Mouse (Mus musculus): ENCODE measurements at regions not wholly inside any gene's neighbourhood (a gene's known extent, or its start where the extent isn't known, plus 50 kb on each side); places are given as distances from the start of the nearest gene placed in this dataset.

DNA sequence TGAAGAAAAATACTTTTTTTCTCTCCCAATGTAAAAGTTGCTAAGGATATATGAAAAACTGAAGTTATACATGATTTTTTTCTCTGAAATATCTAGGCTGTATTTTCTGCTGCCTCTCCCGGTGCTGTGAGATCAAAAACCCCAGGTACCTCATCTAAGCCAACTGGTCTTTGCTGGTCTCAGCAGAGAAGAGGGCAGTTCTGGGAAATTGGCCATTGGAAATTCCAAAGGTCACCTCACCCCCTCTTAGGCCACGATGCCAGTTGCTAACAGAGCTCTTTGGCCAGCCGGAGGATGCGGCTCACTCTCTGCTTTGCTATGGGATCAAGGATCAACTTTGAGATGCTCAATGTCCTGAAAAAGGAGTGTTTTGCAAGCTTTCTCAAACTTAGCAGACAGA is 280.9 kb upstream of the Rora start:
- no peak overlapping the region for H3K4me3 ChIP-seq (ENCODE audit: low read depth, low read length)
- H3K9me3 ChIP-seq (ENCODE audit: low read length): no peaks in the 10 kb centered on the region
- H3K27ac ChIP-seq (ENCODE audit: low read depth, low read length): no peak overlapping the region
- no peak overlapping the region for H3K4me2 ChIP-seq (ENCODE audit: low read depth, low read length, poor library complexity, severe bottlenecking)
- no peaks in the 10 kb centered on the region for H3K4me1 ChIP-seq (ENCODE audit: insufficient read depth, low read length)
- 85% methylated on average over 4 of the region's 4 CpGs for whole genome bisulfite sequencing
- no peak for ATAC-seq (ENCODE audit: low FRiP score)
- no peaks in the 10 kb centered on the region for H3K36me3 ChIP-seq (ENCODE audit: insufficient read depth, low read length)
- H3K9ac ChIP-seq (replicated peaks; ENCODE audit: low read length, poor library complexity, severe bottlenecking): no peak overlapping the region
- H3K27me3 ChIP-seq (ENCODE audit: insufficient read depth, low read length): no peaks in the 10 kb centered on the region
- no peak for TF ChIP-seq CTCF (IDR thresholded peaks at IDR 0.05)
- no peak for DNase-seq (ENCODE audit: low spot score)

DNA sequence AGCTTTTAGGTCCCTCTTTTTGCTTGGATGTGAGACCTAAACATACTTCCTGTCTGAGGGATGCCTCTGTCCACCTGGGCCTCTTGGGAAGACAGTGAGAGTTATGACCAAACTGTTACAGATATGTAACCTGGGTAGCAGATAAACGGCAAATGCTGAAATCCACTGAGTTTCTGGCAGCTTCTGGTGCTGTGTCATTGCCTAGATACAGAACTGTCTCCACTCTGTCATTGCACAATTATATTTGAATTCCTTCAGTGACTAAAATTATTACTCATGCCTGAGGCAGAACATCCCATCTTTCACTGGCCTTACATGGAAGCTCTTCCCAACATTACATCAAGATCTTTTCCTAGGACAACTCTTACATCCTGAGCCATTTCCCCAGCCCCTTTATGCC is 277.4 kb upstream of the Rora start:
- Histone ChIP-seq H3K9me3 (ENCODE audit: low read length) (no peaks in the 10 kb centered on the region), H3K27ac (ENCODE audit: low read depth, low read length) (no peak overlapping the region), H3K27me3 (ENCODE audit: insufficient read depth, low read length) (no peaks in the 10 kb centered on the region), H3K4me1 (ENCODE audit: insufficient read depth, low read length) (no peaks in the 10 kb centered on the region), H3K9ac (replicated peaks; ENCODE audit: low read length, poor library complexity, severe bottlenecking) (no peak overlapping the region), H3K36me3 (ENCODE audit: insufficient read depth, low read length) (no peaks in the 10 kb centered on the region), H3K4me2 (ENCODE audit: low read depth, low read length, poor library complexity, severe bottlenecking) (no peak overlapping the region), H3K4me3 (ENCODE audit: low read depth, low read length) (no peak overlapping the region)
- no peak for TF ChIP-seq CTCF (IDR thresholded peaks at IDR 0.05)
- 70% methylated on average over 1 of the region's 1 CpGs for WGBS
- DNase-seq (ENCODE audit: low spot score) (no peak), ATAC-seq (ENCODE audit: low FRiP score) (no peak)

DNA sequence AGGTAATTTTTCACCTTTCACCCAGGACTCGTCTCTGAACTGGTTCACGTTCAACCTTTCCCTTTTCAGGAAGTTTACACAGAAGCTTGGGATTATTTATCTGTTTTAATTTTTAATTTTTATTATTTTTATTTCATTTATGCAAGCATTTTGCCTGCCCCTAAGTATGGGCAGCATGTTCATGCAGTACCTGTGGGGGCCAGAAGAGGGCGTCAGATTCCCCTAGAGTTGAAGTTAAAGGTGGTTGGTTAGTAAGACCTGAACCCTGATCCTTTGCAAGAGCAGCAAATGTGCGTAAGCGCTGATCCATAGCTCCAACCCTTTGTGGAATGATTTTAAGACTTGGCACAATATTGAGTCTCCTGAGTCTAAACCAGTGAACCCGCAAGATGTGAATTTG is 271.7 kb upstream of the Rora start:
- Histone ChIP-seq H3K9ac (replicated peaks; ENCODE audit: low read length, poor library complexity, severe bottlenecking) (no peak overlapping the region), H3K27ac (ENCODE audit: low read depth, low read length) (no peak overlapping the region), H3K4me2 (ENCODE audit: low read depth, low read length, poor library complexity, severe bottlenecking) (no peak overlapping the region), H3K36me3 (ENCODE audit: insufficient read depth, low read length) (no peaks in the 10 kb centered on the region), H3K9me3 (ENCODE audit: low read length) (no peaks in the 10 kb centered on the region), H3K4me3 (ENCODE audit: low read depth, low read length) (no peak overlapping the region), H3K27me3 (ENCODE audit: insufficient read depth, low read length) (no peaks in the 10 kb centered on the region), H3K4me1 (ENCODE audit: insufficient read depth, low read length) (0 out of 2 replicates have a peak, but pooled peaks cover 3% of the 10 kb centered on the region)
- 84% methylated on average over 6 of the region's 6 CpGs for WGBS
- ATAC-seq (ENCODE audit: low FRiP score): no peak
- DNase-seq (ENCODE audit: low spot score): no peak
- TF ChIP-seq CTCF (IDR thresholded peaks at IDR 0.05): peak; percentile 51

DNA sequence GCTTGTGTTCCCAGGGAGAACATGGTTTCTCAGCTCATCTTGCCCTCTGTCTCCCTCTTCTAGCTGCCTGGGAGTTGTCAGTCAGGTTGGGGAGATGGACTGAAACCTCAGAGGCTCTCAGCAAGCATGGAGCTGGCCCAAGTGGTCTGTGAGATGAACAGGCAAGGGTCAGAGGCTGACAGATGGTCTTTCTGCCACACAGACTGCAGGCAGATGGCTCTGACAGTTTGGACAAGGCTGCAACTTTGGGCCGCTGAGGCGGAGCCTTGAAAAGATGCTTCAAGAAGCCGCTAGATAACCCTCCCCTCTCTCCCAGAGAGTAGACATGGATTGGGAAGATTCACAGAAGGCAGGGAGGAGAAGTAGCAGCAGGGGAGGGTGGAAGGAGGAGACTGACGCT is 252.7 kb upstream of the Rora start:
- ATAC-seq (ENCODE audit: low FRiP score): no peak
- Histone ChIP-seq H3K27me3 (ENCODE audit: insufficient read depth, low read length) (no peaks in the 10 kb centered on the region), H3K4me3 (ENCODE audit: low read depth, low read length) (no peak overlapping the region), H3K36me3 (ENCODE audit: insufficient read depth, low read length) (no peaks in the 10 kb centered on the region), H3K9ac (replicated peaks; ENCODE audit: low read length, poor library complexity, severe bottlenecking) (no peak overlapping the region), H3K4me1 (ENCODE audit: insufficient read depth, low read length) (no peaks in the 10 kb centered on the region), H3K9me3 (ENCODE audit: low read length) (no peaks in the 10 kb centered on the region), H3K4me2 (ENCODE audit: low read depth, low read length, poor library complexity, severe bottlenecking) (no peak overlapping the region), H3K27ac (ENCODE audit: low read depth, low read length) (no peak overlapping the region)
- 71% methylated on average over 4 of the region's 4 CpGs for WGBS
- TF ChIP-seq CTCF (IDR thresholded peaks at IDR 0.05): no peak
- peak; percentile 80 for DNase-seq (ENCODE audit: low spot score)

DNA sequence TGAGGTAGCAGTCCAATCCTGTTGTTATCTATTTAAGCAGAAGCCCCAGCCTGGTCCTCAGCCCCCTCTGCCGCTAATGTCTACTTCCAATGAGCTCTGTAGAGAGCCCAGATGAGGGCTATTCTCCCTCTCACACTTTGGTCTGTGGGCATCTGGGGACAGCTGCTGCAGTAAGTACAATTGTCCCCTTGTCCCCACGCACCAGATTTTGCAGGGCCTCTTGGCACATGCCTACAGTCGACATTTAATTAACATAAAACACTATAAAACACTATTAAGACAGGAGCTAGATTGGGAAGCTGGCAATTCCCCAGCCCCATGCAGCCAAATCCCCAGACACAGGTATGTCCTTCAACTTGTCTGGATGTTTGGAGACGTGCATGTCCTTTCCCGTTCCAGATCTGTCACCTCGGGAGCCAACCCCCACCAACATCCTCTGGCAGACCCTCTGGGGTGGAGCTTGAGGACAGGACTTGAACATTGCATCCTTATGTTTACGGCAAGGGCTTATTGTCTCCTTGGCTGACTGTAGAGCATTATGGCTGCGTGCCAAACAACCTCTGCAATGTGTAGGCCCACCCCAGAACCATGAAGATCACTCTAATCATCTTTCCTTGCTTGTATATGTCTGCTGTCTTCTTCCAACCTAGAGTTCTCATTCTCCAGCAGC is 251.3 kb upstream of the Rora start:
- no peak for TF ChIP-seq CTCF (IDR thresholded peaks at IDR 0.05)
- no peak for ATAC-seq (ENCODE audit: low FRiP score)
- 71% methylated on average over 8 of the region's 8 CpGs for WGBS
- Histone ChIP-seq H3K4me3 (ENCODE audit: low read depth, low read length) (no peak overlapping the region), H3K4me1 (ENCODE audit: insufficient read depth, low read length) (no peaks in the 10 kb centered on the region), H3K9ac (replicated peaks; ENCODE audit: low read length, poor library complexity, severe bottlenecking) (no peak overlapping the region), H3K27ac (ENCODE audit: low read depth, low read length) (no peak overlapping the region), H3K9me3 (ENCODE audit: low read length) (no peaks in the 10 kb centered on the region), H3K4me2 (ENCODE audit: low read depth, low read length, poor library complexity, severe bottlenecking) (no peak overlapping the region), H3K27me3 (ENCODE audit: insufficient read depth, low read length) (no peaks in the 10 kb centered on the region), H3K36me3 (ENCODE audit: insufficient read depth, low read length) (no peaks in the 10 kb centered on the region)
- peak; percentile 24 for DNase-seq (ENCODE audit: low spot score)

DNA sequence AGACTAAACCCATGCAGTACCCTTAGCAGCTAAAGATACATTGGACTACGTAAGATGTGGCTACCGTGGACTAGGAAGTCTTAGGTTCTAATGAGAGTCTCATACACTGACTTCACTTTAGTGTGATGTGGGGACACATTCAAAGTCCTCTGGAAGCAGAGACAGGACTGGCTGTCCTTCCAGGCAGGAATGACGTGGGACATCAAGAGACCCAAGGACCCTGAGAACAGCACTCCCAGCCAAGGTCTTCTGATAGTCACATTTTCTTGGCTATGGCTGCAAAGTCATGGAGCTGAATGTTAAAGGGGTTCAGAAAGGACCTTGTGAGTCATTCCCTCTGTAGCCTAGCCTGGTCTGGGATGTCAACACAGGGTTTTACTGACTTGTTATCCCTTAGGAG is 250.6 kb upstream of the Rora start:
- no peak for TF ChIP-seq CTCF (IDR thresholded peaks at IDR 0.05)
- Histone ChIP-seq H3K36me3 (ENCODE audit: insufficient read depth, low read length) (no peaks in the 10 kb centered on the region), H3K27ac (ENCODE audit: low read depth, low read length) (no peak overlapping the region), H3K4me3 (ENCODE audit: low read depth, low read length) (no peak overlapping the region), H3K27me3 (ENCODE audit: insufficient read depth, low read length) (no peaks in the 10 kb centered on the region), H3K9me3 (ENCODE audit: low read length) (no peaks in the 10 kb centered on the region), H3K9ac (replicated peaks; ENCODE audit: low read length, poor library complexity, severe bottlenecking) (no peak overlapping the region), H3K4me1 (ENCODE audit: insufficient read depth, low read length) (no peaks in the 10 kb centered on the region), H3K4me2 (ENCODE audit: low read depth, low read length, poor library complexity, severe bottlenecking) (no peak overlapping the region)
- no peak for DNase-seq (ENCODE audit: low spot score)
- WGBS: 96% methylated on average over 3 of the region's 3 CpGs
- ATAC-seq (ENCODE audit: low FRiP score): no peak

Data from midbrain, postnatal 0 days (tissue).